Mouse (Mus musculus): ENCODE data around the gene Ppp3ca. TPM values are rescaled to one million over a fixed set of nuclear protein-coding genes. Genes with fewer than 3 reads are reported as not detected.

Ppp3ca gene
- polyA plus RNA-seq, 1 experiment from 2014 or later = 67.2 TPM

- no peak overlapping the region for H3K4me3 ChIP-seq (ENCODE audit: control insufficient read depth in 1 of 2, insufficient read depth in 1 of 2, low read depth in 1 of 2, low read length in 2 of 2)
- no peak overlapping the region for H3K9ac ChIP-seq (ENCODE audit: low read length)
- H3K4me2 ChIP-seq (ENCODE audit: low read length) = no peak overlapping the region
- no peaks in the 10 kb centered on the region for H3K9me3 ChIP-seq (ENCODE audit: control insufficient read depth, low read length)
- no peaks in the 10 kb centered on the region for H3K4me1 ChIP-seq (ENCODE audit: control insufficient read depth in 2 of 2, insufficient read depth in 2 of 2, low read length in 2 of 2)
- peaks cover 34% of the 10 kb centered on the region for H3K36me3 ChIP-seq (ENCODE audit: control insufficient read depth, insufficient read depth, low read length)
- H3K27me3 ChIP-seq (ENCODE audit: control insufficient read depth, insufficient read depth, low read length) = no peaks in the 10 kb centered on the region
- no peak for ATAC-seq (ENCODE audit: insufficient number of reproducible peaks, insufficient read depth, low FRiP score, low read depth)
- H3K27ac ChIP-seq (replicated peaks in 1 of 2; ENCODE audit: control insufficient read depth in 1 of 2, insufficient read depth in 1 of 2, low read depth in 2 of 2, low read length in 2 of 2) = no peak overlapping the region
- WGBS = 94% methylated on average over 2 of the region's 2 CpGs
These were observed 229.8 kb downstream of the Ppp3ca start for GRCm38 (mm10) chr3:136899744-136900143.

- Histone ChIP-seq H3K4me1 (ENCODE audit: control insufficient read depth in 2 of 2, insufficient read depth in 2 of 2, low read length in 2 of 2) (no peaks in the 10 kb centered on the region; a peak in 1 of 4 replicates), H3K27ac (replicated peaks in 1 of 2; ENCODE audit: control insufficient read depth in 1 of 2, insufficient read depth in 1 of 2, low read depth in 2 of 2, low read length in 2 of 2) (no peak overlapping the region), H3K9ac (ENCODE audit: low read length) (no peak overlapping the region), H3K27me3 (ENCODE audit: control insufficient read depth, insufficient read depth, low read length) (no peaks in the 10 kb centered on the region), H3K36me3 (ENCODE audit: control insufficient read depth, insufficient read depth, low read length) (peaks cover 28% of the 10 kb centered on the region), H3K4me2 (ENCODE audit: low read length) (no peak overlapping the region), H3K4me3 (ENCODE audit: control insufficient read depth in 1 of 2, insufficient read depth in 1 of 2, low read depth in 1 of 2, low read length in 2 of 2) (no peak overlapping the region), H3K9me3 (ENCODE audit: control insufficient read depth, low read length) (no peaks in the 10 kb centered on the region)
- 88% methylated on average over 6 of the region's 6 CpGs for WGBS
- no peak for ATAC-seq (ENCODE audit: insufficient number of reproducible peaks, insufficient read depth, low FRiP score, low read depth)
These were observed 231.1 kb downstream of the Ppp3ca start for GRCm38 (mm10) chr3:136900986-136901385.

GRCm38 (mm10) chr3:136902776-136903175 is 232.9 kb downstream of the Ppp3ca start:
- 94% methylated on average over 18 of the region's 18 CpGs for WGBS
- no peaks in the 10 kb centered on the region; a peak in 1 of 4 replicates for H3K4me1 ChIP-seq (ENCODE audit: control insufficient read depth in 2 of 2, insufficient read depth in 2 of 2, low read length in 2 of 2)
- peaks cover 34% of the 10 kb centered on the region for H3K36me3 ChIP-seq (ENCODE audit: control insufficient read depth, insufficient read depth, low read length)
- H3K4me3 ChIP-seq (ENCODE audit: control insufficient read depth in 1 of 2, insufficient read depth in 1 of 2, low read depth in 1 of 2, low read length in 2 of 2) = no peak overlapping the region
- no peak overlapping the region for H3K27ac ChIP-seq (replicated peaks in 1 of 2; ENCODE audit: control insufficient read depth in 1 of 2, insufficient read depth in 1 of 2, low read depth in 2 of 2, low read length in 2 of 2)
- H3K27me3 ChIP-seq (ENCODE audit: control insufficient read depth, insufficient read depth, low read length) = no peaks in the 10 kb centered on the region
- no peak overlapping the region for H3K9ac ChIP-seq (ENCODE audit: low read length)
- H3K4me2 ChIP-seq (ENCODE audit: low read length) = no peak overlapping the region
- no peaks in the 10 kb centered on the region for H3K9me3 ChIP-seq (ENCODE audit: control insufficient read depth, low read length)
- ATAC-seq (ENCODE audit: insufficient number of reproducible peaks, insufficient read depth, low FRiP score, low read depth) = no peak

GRCm38 (mm10) chr3:136905577-136905976 is 235.7 kb downstream of the Ppp3ca start:
- H3K9ac ChIP-seq (ENCODE audit: low read length) = no peak overlapping the region
- no peaks in the 10 kb centered on the region for H3K9me3 ChIP-seq (ENCODE audit: control insufficient read depth, low read length)
- H3K4me1 ChIP-seq (ENCODE audit: control insufficient read depth in 2 of 2, insufficient read depth in 2 of 2, low read length in 2 of 2) = no peaks in the 10 kb centered on the region; a peak in 1 of 4 replicates
- no peak for ATAC-seq (ENCODE audit: insufficient number of reproducible peaks, insufficient read depth, low FRiP score, low read depth)
- H3K4me2 ChIP-seq (ENCODE audit: low read length) = no peak overlapping the region
- WGBS = 79% methylated on average over 1 of the region's 1 CpGs
- H3K36me3 ChIP-seq (ENCODE audit: control insufficient read depth, insufficient read depth, low read length) = peaks cover 30% of the 10 kb centered on the region; the same call in 1 of the 2 replicates
- no peaks in the 10 kb centered on the region for H3K27me3 ChIP-seq (ENCODE audit: control insufficient read depth, insufficient read depth, low read length)
- no peak overlapping the region for H3K27ac ChIP-seq (replicated peaks in 1 of 2; ENCODE audit: control insufficient read depth in 1 of 2, insufficient read depth in 1 of 2, low read depth in 2 of 2, low read length in 2 of 2)
- no peak overlapping the region for H3K4me3 ChIP-seq (ENCODE audit: control insufficient read depth in 1 of 2, insufficient read depth in 1 of 2, low read depth in 1 of 2, low read length in 2 of 2)

GRCm38 (mm10) chr3:136909534-136909933 is 239.6 kb downstream of the Ppp3ca start:
- no peaks in the 10 kb centered on the region; a peak in 1 of 4 replicates for H3K4me1 ChIP-seq (ENCODE audit: control insufficient read depth in 2 of 2, insufficient read depth in 2 of 2, low read length in 2 of 2)
- no peaks in the 10 kb centered on the region for H3K9me3 ChIP-seq (ENCODE audit: control insufficient read depth, low read length)

GRCm38 (mm10) chr3:136911276-136911675 is 241.4 kb downstream of the Ppp3ca start:
- no peak overlapping the region for H3K4me3 ChIP-seq (ENCODE audit: control insufficient read depth in 1 of 2, insufficient read depth in 1 of 2, low read depth in 1 of 2, low read length in 2 of 2)

More at GRCm38 (mm10) chr3:136909534-136909933, 239.6 kb downstream of the Ppp3ca start:
- peaks cover 19% of the 10 kb centered on the region; the same call in 1 of the 2 replicates for H3K36me3 ChIP-seq (ENCODE audit: control insufficient read depth, insufficient read depth, low read length)
- no peaks in the 10 kb centered on the region for H3K27me3 ChIP-seq (ENCODE audit: control insufficient read depth, insufficient read depth, low read length)
- no peak overlapping the region for H3K4me2 ChIP-seq (ENCODE audit: low read length)
- H3K27ac ChIP-seq (replicated peaks in 1 of 2; ENCODE audit: control insufficient read depth in 1 of 2, insufficient read depth in 1 of 2, low read depth in 2 of 2, low read length in 2 of 2) = no peak overlapping the region
- no peak overlapping the region for H3K4me3 ChIP-seq (ENCODE audit: control insufficient read depth in 1 of 2, insufficient read depth in 1 of 2, low read depth in 1 of 2, low read length in 2 of 2)
- no peak for ATAC-seq (ENCODE audit: insufficient number of reproducible peaks, insufficient read depth, low FRiP score, low read depth)
- no peak overlapping the region for H3K9ac ChIP-seq (ENCODE audit: low read length)
- 34% methylated on average over 3 of the region's 3 CpGs for WGBS

GRCm38 (mm10) chr3:136917080-136917479 is 247.2 kb downstream of the Ppp3ca start:
- Histone ChIP-seq H3K36me3 (ENCODE audit: control insufficient read depth, insufficient read depth, low read length) (peaks cover 18% of the 10 kb centered on the region; the same call in 1 of the 2 replicates), H3K27me3 (ENCODE audit: control insufficient read depth, insufficient read depth, low read length) (no peaks in the 10 kb centered on the region), H3K4me3 (ENCODE audit: control insufficient read depth in 1 of 2, insufficient read depth in 1 of 2, low read depth in 1 of 2, low read length in 2 of 2) (no peak overlapping the region), H3K4me2 (ENCODE audit: low read length) (no peak overlapping the region), H3K4me1 (ENCODE audit: control insufficient read depth in 2 of 2, insufficient read depth in 2 of 2, low read length in 2 of 2) (no peaks in the 10 kb centered on the region), H3K9me3 (ENCODE audit: control insufficient read depth, low read length) (no peaks in the 10 kb centered on the region), H3K9ac (ENCODE audit: low read length) (no peak overlapping the region), H3K27ac (replicated peaks in 1 of 2; ENCODE audit: control insufficient read depth in 1 of 2, insufficient read depth in 1 of 2, low read depth in 2 of 2, low read length in 2 of 2) (no peak overlapping the region)
- ATAC-seq (ENCODE audit: insufficient number of reproducible peaks, insufficient read depth, low FRiP score, low read depth) = no peak
- 85% methylated on average over 7 of the region's 7 CpGs for WGBS

More at GRCm38 (mm10) chr3:136911276-136911675, 241.4 kb downstream of the Ppp3ca start:
- Histone ChIP-seq H3K4me2 (ENCODE audit: low read length) (no peak overlapping the region), H3K4me1 (ENCODE audit: control insufficient read depth in 2 of 2, insufficient read depth in 2 of 2, low read length in 2 of 2) (no peaks in the 10 kb centered on the region), H3K27me3 (ENCODE audit: control insufficient read depth, insufficient read depth, low read length) (no peaks in the 10 kb centered on the region), H3K27ac (replicated peaks in 1 of 2; ENCODE audit: control insufficient read depth in 1 of 2, insufficient read depth in 1 of 2, low read depth in 2 of 2, low read length in 2 of 2) (no peak overlapping the region), H3K9ac (ENCODE audit: low read length) (no peak overlapping the region), H3K36me3 (ENCODE audit: control insufficient read depth, insufficient read depth, low read length) (peaks cover 15% of the 10 kb centered on the region; the same call in 1 of the 2 replicates), H3K9me3 (ENCODE audit: control insufficient read depth, low read length) (no peaks in the 10 kb centered on the region)
- ATAC-seq (ENCODE audit: insufficient number of reproducible peaks, insufficient read depth, low FRiP score, low read depth) = no peak
- 76% methylated on average over 8 of the region's 8 CpGs for WGBS

- no peak overlapping the region for H3K4me2 ChIP-seq (ENCODE audit: low read length)
- H3K9me3 ChIP-seq (ENCODE audit: control insufficient read depth, low read length) = no peaks in the 10 kb centered on the region
- no peak overlapping the region for H3K4me3 ChIP-seq (ENCODE audit: control insufficient read depth in 1 of 2, insufficient read depth in 1 of 2, low read depth in 1 of 2, low read length in 2 of 2)
- H3K4me1 ChIP-seq (ENCODE audit: control insufficient read depth in 2 of 2, insufficient read depth in 2 of 2, low read length in 2 of 2) = no peaks in the 10 kb centered on the region
- no peak overlapping the region for H3K9ac ChIP-seq (ENCODE audit: low read length)
- H3K36me3 ChIP-seq (ENCODE audit: control insufficient read depth, insufficient read depth, low read length) = peaks cover 30% of the 10 kb centered on the region
- no peak for ATAC-seq (ENCODE audit: insufficient number of reproducible peaks, insufficient read depth, low FRiP score, low read depth)
- H3K27ac ChIP-seq (replicated peaks in 1 of 2; ENCODE audit: control insufficient read depth in 1 of 2, insufficient read depth in 1 of 2, low read depth in 2 of 2, low read length in 2 of 2) = no peak overlapping the region
- H3K27me3 ChIP-seq (ENCODE audit: control insufficient read depth, insufficient read depth, low read length) = no peaks in the 10 kb centered on the region
These were observed 263.1 kb downstream of the Ppp3ca start for GRCm38 (mm10) chr3:136933071-136933470.

Measured in heart, embryonic 14.5 days (tissue).